In genomic region chr7:73537228-73537627, GRCm38 (mm10) we compare ENCODE assay signal across 8 mouse cellular contexts. TPM values are rescaled to one million over a fixed set of nuclear protein-coding genes. Genes with fewer than 3 reads are reported as not detected.
DNase-seq lines count a peak whose midpoint lies in the region; ATAC-seq and TF ChIP-seq lines count a peak whose summit lies in the region.

No protein-coding gene starts in this region.

- no peak for TF ChIP-seq POLR2A in heart, adult 2 months (IDR thresholded peaks at IDR 0.05; ENCODE audit: insufficient read depth, low read depth, low read length)

- H3K36me3 ChIP-seq in heart, adult 2 months (ENCODE audit: control insufficient read depth, insufficient read depth, low read length) = peaks cover 43% of the 10 kb centered on the region
- peaks cover 24% of the 10 kb centered on the region for H3K36me3 ChIP-seq in C2C12 (ENCODE audit: control insufficient read depth, insufficient read depth)
- H3K36me3 ChIP-seq in forebrain, embryonic 12.5 days (replicated peaks) = no peaks in the 10 kb centered on the region
- H3K36me3 ChIP-seq in liver, embryonic 14.5 days (replicated peaks; ENCODE audit: control insufficient read depth, insufficient read depth, low read depth) = peaks cover 19% of the 10 kb centered on the region

- H3K79me3 ChIP-seq in C2C12 (ENCODE audit: low read depth) = peaks cover 89% of the 10 kb centered on the region

- no peaks in the 10 kb centered on the region for H3K9me3 ChIP-seq in forebrain, embryonic 12.5 days
- H3K9me3 ChIP-seq in liver, embryonic 14.5 days (ENCODE audit: control insufficient read depth, low read length) = no peaks in the 10 kb centered on the region

- H3K9ac ChIP-seq in heart, adult 2 months (ENCODE audit: low read depth, low read length) = peak overlapping the region; percentile 44; the same call in 1 of the 2 replicates
- H3K9ac ChIP-seq in forebrain, embryonic 12.5 days = peak overlapping the region; percentile 44; the same call in 1 of the 2 replicates
- H3K9ac ChIP-seq in liver, embryonic 14.5 days (replicated peaks) = peak overlapping the region; percentile 83

- WGBS in heart, adult 2 months = 2% methylated on average over 10 of the region's 10 CpGs
- 25% methylated on average over 10 of the region's 10 CpGs for WGBS in forebrain, embryonic 12.5 days
- 8% methylated on average over 10 of the region's 10 CpGs for whole genome bisulfite sequencing in liver, embryonic 14.5 days (ENCODE audit: insufficient replicate concordance)

- no peak for TF ChIP-seq CTCF in heart, adult 2 months (IDR thresholded peaks at IDR 0.05)
- TF ChIP-seq CTCF in C2C12 (IDR thresholded peaks at IDR 0.05; ENCODE audit: control insufficient read depth, insufficient read depth, insufficient read length) = no peak
- no peak for TF ChIP-seq CTCF in liver, embryonic 14.5 days (IDR thresholded peaks at IDR 0.05; ENCODE audit: low read depth)

- DNase-seq in heart, adult 2 months = no peak
- DNase-seq in heart, adult 11 months = no peak
- DNase-seq in liver, embryonic 14.5 days (ENCODE audit: low read depth in 3 of 3, low spot score in 3 of 3) = no peak
- no peak for DNase-seq in gastrocnemius, postnatal 4 days (ENCODE audit: low spot score in 2 of 2)
- DNase-seq in kidney, postnatal 36 days = no peak
- DNase-seq in spleen, postnatal 10 days (ENCODE audit: low spot score in 2 of 2) = no peak

- peaks cover 10% of the 10 kb centered on the region for H3K4me1 ChIP-seq in heart, adult 2 months (ENCODE audit: control insufficient read depth, insufficient read depth, low read length)
- H3K4me1 ChIP-seq in forebrain, embryonic 12.5 days = peaks cover 39% of the 10 kb centered on the region
- H3K4me1 ChIP-seq in liver, embryonic 14.5 days (replicated peaks; ENCODE audit: control insufficient read depth in 2 of 2, insufficient read depth in 2 of 2, low read length in 1 of 2) = peaks cover 24 to 31% of the 10 kb centered on the region in 2 experiments

- peak overlapping the region; percentile 45 for H3ac ChIP-seq in C2C12 (ENCODE audit: control insufficient read depth, insufficient read length, low read depth)

- TF ChIP-seq EP300 in heart, adult 2 months (IDR thresholded peaks at IDR 0.05; ENCODE audit: insufficient read depth, low read depth, low read length) = no peak
- TF ChIP-seq EP300 in liver, embryonic 14.5 days (IDR thresholded peaks at IDR 0.05; ENCODE audit: low read depth) = no peak

- ATAC-seq in forebrain, embryonic 12.5 days (ENCODE audit: low FRiP score) = no peak
- ATAC-seq in liver, embryonic 14.5 days (ENCODE audit: insufficient read depth) = no peak

- intact Hi-C loops in heart, adult 2 months (cut with DNase I) = loop anchor here (10.0 kb wide), 1 partner anchor 208 kb away; the partner anchor contains the start of gene Fam174b

- H3K79me2 ChIP-seq in heart, adult 2 months (replicated peaks; ENCODE audit: control insufficient read depth, insufficient read depth, low read length) = peaks cover 8% of the 10 kb centered on the region
- H3K79me2 ChIP-seq in C2C12 (ENCODE audit: control insufficient read depth, insufficient read depth) = peaks cover 98% of the 10 kb centered on the region

- H3K27me3 ChIP-seq in heart, adult 2 months (ENCODE audit: control insufficient read depth, insufficient read depth, low read length) = no peaks in the 10 kb centered on the region
- no peaks in the 10 kb centered on the region for H3K27me3 ChIP-seq in C2C12 (ENCODE audit: control insufficient read depth, insufficient read depth, insufficient read length)
- H3K27me3 ChIP-seq in forebrain, embryonic 12.5 days = no peaks in the 10 kb centered on the region
- no peaks in the 10 kb centered on the region for H3K27me3 ChIP-seq in liver, embryonic 14.5 days (ENCODE audit: control insufficient read depth, insufficient read depth, low read length)

- peak overlapping the region; percentile 80 for H3K27ac ChIP-seq in heart, adult 2 months
- H3K27ac ChIP-seq in forebrain, embryonic 12.5 days = peak overlapping the region; percentile 95
- peak overlapping the region; percentile 74 for H3K27ac ChIP-seq in liver, embryonic 14.5 days

- peak overlapping the region; percentile 63 for H3K4me3 ChIP-seq in heart, adult 2 months
- peak overlapping the region; percentile 31 for H3K4me3 ChIP-seq in C2C12 (ENCODE audit: insufficient read depth, poor library complexity, severe bottlenecking)
- peak overlapping the region; percentile 42 for H3K4me3 ChIP-seq in forebrain, embryonic 12.5 days (replicated peaks)
- peak overlapping the region; percentile 73 for H3K4me3 ChIP-seq in liver, embryonic 14.5 days (ENCODE audit: insufficient read depth in 1 of 2, low read depth in 2 of 2, low read length in 2 of 2)

- peak overlapping the region; percentile 66 for H3K4me2 ChIP-seq in forebrain, embryonic 12.5 days
- H3K4me2 ChIP-seq in liver, embryonic 14.5 days (ENCODE audit: low read depth) = peak overlapping the region; percentile 83

TF ChIP-seq in C2C12, 6 proteins besides CTCF, POLR2A, EP300 and RAD21:
- no peak for TF ChIP-seq FOSL1 (IDR thresholded peaks at IDR 0.05; ENCODE audit: insufficient read depth, low read length, poor library complexity, severe bottlenecking)
- TF ChIP-seq MYOG (IDR thresholded peaks at IDR 0.05; ENCODE audit: control insufficient read depth, extremely low read depth, insufficient read length) = no peak
- TF ChIP-seq USF1 (IDR thresholded peaks at IDR 0.05; ENCODE audit: low read depth) = no peak
- no peak for TF ChIP-seq CEBPB (IDR thresholded peaks at IDR 0.05; ENCODE audit: low read depth)
- TF ChIP-seq MYOD1 (IDR thresholded peaks at IDR 0.05; ENCODE audit: control insufficient read depth, insufficient read length, low read depth) = no peak
- TF ChIP-seq MAX (IDR thresholded peaks at IDR 0.05) = no peak

RNA-seq across cellular contexts. Expression of gene Chd2, which starts 4.4 kb away (rescaled TPM):
- 10 to 100 TPM; 38.1 to 43.3 TPM for total RNA-seq in heart, adult 2 months (2021)
- polyA plus RNA-seq in heart, adult 2 months (2012; rRNA removed) = 32.9 and 38.0 TPM in 2 replicates
- 5.8 TPM for polyA plus RNA-seq in C2C12 (2012; fragmentation: generic; extraction: Trizol)
- 69.4 and 78.8 TPM in 2 replicates for polyA plus RNA-seq in forebrain, embryonic 12.5 days (2016; fragmentation: Nextera tagmentation; extraction: Ambion mirVana)
- 12.0 and 13.1 TPM in 2 replicates for polyA plus RNA-seq in liver, embryonic 14.5 days (2012; rRNA removed)
- polyA plus RNA-seq in liver, embryonic 14.5 days (2014; fragmentation: Nextera tagmentation; extraction: Ambion mirVana) = 14.8 and 17.4 TPM in 2 replicates
- total RNA-seq in gastrocnemius, postnatal 4 days (2021) = 10 to 100 TPM; 54.1 to 72.1 TPM
